Mouse (Mus musculus) limb, embryonic 12.5 days (tissue): ENCODE results near the gene Gpr142. TPM values are rescaled to one million over a fixed set of nuclear protein-coding genes. Genes with fewer than 3 reads are reported as not detected.
A peak's percentile ranks its signal among the peaks of the same experiment; 100 is the strongest.

Source experiments
- ATAC-seq: fragments of 200-750 bp; cut with Nextera tagmentation; 2 replicates; pipeline ENCODE4 v1.8.0; 2017; ENCODE audit warnings: low read depth, moderate TSS enrichment; ENCODE audit not compliant: insufficient number of reproducible peaks, insufficient read depth, low FRiP score, low TSS enrichment
- H3K27ac ChIP-seq: fragments of 300-500 bp; sonication (generic); 2 replicates; pipeline ENCODE4 v1.5.1; 2016; ENCODE audit warnings: mild to moderate bottlenecking, moderate library complexity
- H3K27me3 ChIP-seq: fragments of 300-500 bp; sonication (generic); 2 replicates; pipeline ENCODE4 v1.6.1; 2016; ENCODE audit warnings: mild to moderate bottlenecking, moderate library complexity
- H3K36me3 ChIP-seq: fragments of 300-500 bp; sonication (generic); 2 replicates; pipeline ENCODE4 v1.6.1; 2016; ENCODE audit warnings: mild to moderate bottlenecking, moderate library complexity
- H3K4me1 ChIP-seq: fragments of 300-500 bp; sonication (generic); replicated peaks from 2 replicates; pipeline ENCODE4 v1.6.1; 2016
- H3K4me2 ChIP-seq: fragments of 300-500 bp; sonication (generic); 2 replicates; pipeline ENCODE4 v1.6.1; 2016; ENCODE audit warnings: mild to moderate bottlenecking, moderate library complexity
- H3K4me3 ChIP-seq: fragments of 300-500 bp; sonication (generic); replicated peaks from 2 replicates; pipeline ENCODE4 v1.5.1; 2016; ENCODE audit warnings: mild to moderate bottlenecking
- H3K9ac ChIP-seq: fragments of 300-500 bp; sonication (generic); replicated peaks from 2 replicates; pipeline ENCODE4 v1.6.1; 2016; ENCODE audit warnings: mild to moderate bottlenecking, moderate library complexity
- H3K9me3 ChIP-seq: fragments of 300-500 bp; sonication (generic); 2 replicates; pipeline ENCODE4 v1.6.1; 2016; ENCODE audit warnings: mild to moderate bottlenecking, moderate library complexity
- WGBS: fragments of 180-500 bp; shearing (Covaris S2); methylation state at CpG from one replicate; pipeline ENCODE4 v1.1.7; 2016; 5-methylcytosine and 5-hydroxymethylcytosine counted together
- polyA plus RNA-seq: library from polyadenylated mRNA; unstranded; fragments of >200 nt; fragmentation: Nextera tagmentation; extraction: Ambion mirVana; gene quantifications from 2 replicates; pipeline ENCODE4 v1.2.1, GENCODE M21; 2016

Gene Gpr142
- polyA plus RNA-seq, 1 experiment from 2014 or later = not detected

DNA sequence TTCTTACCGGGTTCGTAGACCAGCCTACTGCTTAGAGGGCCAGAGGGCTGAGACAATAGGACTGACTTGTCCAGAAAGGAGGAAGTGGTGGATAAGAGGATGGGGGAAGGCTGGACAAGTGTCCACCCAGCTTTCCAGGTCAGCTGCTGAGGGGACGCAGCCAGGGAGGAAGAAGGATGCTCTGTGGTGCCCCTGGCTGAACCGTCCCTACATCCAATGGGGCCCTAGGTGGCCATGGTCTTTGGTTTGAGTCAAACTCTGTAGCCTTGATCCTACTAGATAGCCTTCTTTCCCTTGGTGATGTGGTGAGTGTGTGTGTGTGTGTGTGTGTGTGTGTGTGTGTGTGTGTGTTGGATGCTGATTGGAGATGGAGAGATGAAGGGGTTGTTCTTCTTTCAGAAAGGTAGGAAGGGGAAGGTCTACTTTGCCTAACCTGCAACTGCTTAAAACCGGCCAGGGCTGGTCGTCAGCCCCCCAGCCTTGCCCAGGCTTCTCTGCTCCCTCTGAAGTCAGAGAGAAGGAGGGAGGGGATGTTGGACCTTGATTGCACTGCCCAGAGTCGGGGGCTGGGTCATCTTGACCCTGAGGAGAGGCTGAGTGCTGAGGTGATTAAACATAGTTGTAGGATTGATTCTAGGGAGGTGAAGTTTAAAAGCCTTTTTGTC lies 54.6 kb downstream of the Gpr142 start:
- Histone ChIP-seq H3K4me2 (peak overlapping the region; percentile 95), H3K4me1 (peaks cover 38% of the 10 kb centered on the region), H3K4me3 (peak overlapping the region; percentile 85), H3K27ac (peak overlapping the region; percentile 98), H3K9ac (peak overlapping the region; percentile 94), H3K9me3 (no peaks in the 10 kb centered on the region), H3K36me3 (peaks cover 7% of the 10 kb centered on the region; the same call in 1 of the 2 replicates), H3K27me3 (no peaks in the 10 kb centered on the region)
- WGBS = 12% methylated on average over 7 of the region's 7 CpGs
- ATAC-seq = no peak

DNA sequence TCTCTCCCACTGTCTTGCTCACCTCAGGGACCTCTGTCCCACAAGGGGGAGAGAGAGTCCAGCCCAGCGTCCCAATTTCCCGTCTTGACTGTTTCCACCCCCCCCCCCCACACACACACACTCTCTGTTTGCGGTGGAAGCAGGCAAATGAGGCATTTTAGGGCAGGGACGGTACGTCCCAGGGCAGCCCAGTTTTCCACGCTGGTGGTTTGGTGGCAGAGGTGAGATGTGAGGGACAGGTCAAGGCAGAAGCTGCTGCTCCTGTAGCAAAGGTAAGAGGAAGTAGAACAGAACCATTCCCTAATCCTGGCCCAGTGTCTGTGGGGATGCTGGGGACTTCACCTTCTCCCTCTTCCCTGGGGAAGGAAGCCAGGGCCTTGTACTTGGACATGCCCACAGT lies 55.9 kb downstream of the Gpr142 start:
- ATAC-seq = no peak
- Histone ChIP-seq H3K27me3 (no peaks in the 10 kb centered on the region), H3K9ac (no peak overlapping the region), H3K4me3 (no peak overlapping the region), H3K4me1 (peaks cover 33% of the 10 kb centered on the region), H3K27ac (no peak overlapping the region), H3K9me3 (no peaks in the 10 kb centered on the region), H3K4me2 (no peak overlapping the region), H3K36me3 (peaks cover 15% of the 10 kb centered on the region; the same call in 1 of the 2 replicates)
- WGBS = 73% methylated on average over 6 of the region's 6 CpGs

DNA sequence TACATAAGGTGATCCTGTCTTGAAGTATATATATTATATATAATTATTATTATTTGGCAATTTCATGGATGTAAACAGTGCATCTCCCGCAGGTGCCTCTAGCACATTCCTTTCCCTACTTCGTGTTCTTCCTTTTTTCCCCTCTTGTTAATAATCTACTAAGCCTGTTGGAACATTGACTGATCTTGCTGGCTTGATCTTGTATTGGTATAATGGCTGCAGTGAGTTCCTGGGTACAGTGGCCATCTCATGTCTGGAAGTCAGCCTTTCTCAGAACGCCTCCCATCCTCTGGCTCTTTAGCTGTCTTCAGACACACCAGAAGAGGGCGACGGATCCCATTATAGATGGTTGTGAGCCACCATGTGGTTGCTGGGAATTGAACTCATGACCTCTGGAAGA lies 57.4 kb downstream of the Gpr142 start:
- Histone ChIP-seq H3K9ac (no peak overlapping the region), H3K36me3 (peaks cover 15% of the 10 kb centered on the region; the same call in 1 of the 2 replicates), H3K4me3 (no peak overlapping the region), H3K27me3 (no peaks in the 10 kb centered on the region), H3K9me3 (no peaks in the 10 kb centered on the region), H3K27ac (no peak overlapping the region), H3K4me1 (peaks cover 21% of the 10 kb centered on the region), H3K4me2 (no peak overlapping the region)
- ATAC-seq = no peak
- WGBS = 85% methylated on average over 5 of the region's 5 CpGs

Other genes starting within 250 kb of the Gpr142 start
- gene Rpl38, start 130.4 kb upstream of the Gpr142 start, polyA plus RNA-seq = 966 and 981 TPM in 2 replicates
- gene Ttyh2, start 123.5 kb upstream of the Gpr142 start, polyA plus RNA-seq = 9.9 and 10.0 TPM in 2 replicates
- gene Dnaic2, start 71.5 kb upstream of the Gpr142 start, polyA plus RNA-seq = 0.50 and 0.67 TPM in 2 replicates
- 0.06 TPM in 1 of 2 replicates, not detected in the other for gene Kif19a, start 33.5 kb upstream of the Gpr142 start, polyA plus RNA-seq
- 1.5 TPM in 2 replicates for gene Btbd17, start 3.0 kb upstream of the Gpr142 start, polyA plus RNA-seq
- 50.7 and 53.8 TPM in 2 replicates for gene Gprc5c, start 52.2 kb downstream of the Gpr142 start, polyA plus RNA-seq
- gene Cd300a, start 91.1 kb downstream of the Gpr142 start, polyA plus RNA-seq = 0.70 and 0.88 TPM in 2 replicates
- not detected in 2 replicates for gene Cd300lb, start 135.5 kb downstream of the Gpr142 start, polyA plus RNA-seq
- gene Cd300c, start 170.2 kb downstream of the Gpr142 start, polyA plus RNA-seq = not detected in 2 replicates
- gene Cd300ld, start 191.0 kb downstream of the Gpr142 start, polyA plus RNA-seq = 0.10 TPM in 1 of 2 replicates, not detected in the other
- 0.73 and 0.83 TPM in 2 replicates for gene Cd300c2, start 203.0 kb downstream of the Gpr142 start, polyA plus RNA-seq
- gene Cd300ld2, start 217.3 kb downstream of the Gpr142 start, polyA plus RNA-seq = not detected in 2 replicates
- not detected in 2 replicates for gene Cd300ld4, start 228.1 kb downstream of the Gpr142 start, polyA plus RNA-seq
- not detected in 2 replicates for gene Cd300ld5, start 238.8 kb downstream of the Gpr142 start, polyA plus RNA-seq
- gene Cd300ld3, start 249.5 kb downstream of the Gpr142 start, polyA plus RNA-seq = not detected in 2 replicates